Mouse (Mus musculus): ENCODE data around the gene Gstp2.
A peak's percentile ranks its signal among the peaks of the same experiment; 100 is the strongest.

Gstp2 gene

DNA sequence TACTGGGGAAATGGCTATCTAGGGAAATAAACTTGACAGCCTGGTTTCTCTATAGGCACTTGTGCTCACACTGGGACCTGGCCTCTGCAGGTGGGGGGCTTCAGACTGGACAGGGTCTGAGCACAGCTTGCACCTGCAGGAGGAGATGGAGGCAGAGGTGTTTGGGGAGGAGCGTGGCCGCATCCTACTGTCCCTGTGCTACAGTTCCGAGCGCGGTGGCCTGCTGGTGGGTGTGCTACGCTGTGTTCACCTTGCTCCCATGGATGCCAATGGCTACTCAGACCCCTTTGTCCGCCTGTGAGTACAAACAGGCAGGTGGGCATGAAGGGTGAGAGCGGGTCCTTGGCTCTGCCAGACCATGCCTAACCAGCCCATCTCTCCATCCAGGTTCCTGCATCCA, 39.9 kb downstream of the Gstp2 start:
- no peak for DNase-seq (ENCODE audit: low spot score)

- no peak for DNase-seq (ENCODE audit: low spot score)
Measured at GRCm38 (mm10) chr19:4005091-4005490, 40.7 kb downstream of the Gstp2 start.

- no peak for DNase-seq (ENCODE audit: low spot score)
Measured at GRCm38 (mm10) chr19:4004331-4004730, 41.5 kb downstream of the Gstp2 start.

GRCm38 (mm10) chr19:4003641-4004040, 42.2 kb downstream of the Gstp2 start:
- no peak for DNase-seq (ENCODE audit: low spot score)

GRCm38 (mm10) chr19:4003112-4003511, 42.7 kb downstream of the Gstp2 start, which contains the start of gene Doc2g:
Gene Doc2g, plus strand, starts transcription at chr19:4003313.
- DNase-seq (ENCODE audit: low spot score), result no peak

- DNase-seq (ENCODE audit: low spot score), result no peak
Measured at GRCm38 (mm10) chr19:4001752-4002151, 44.1 kb downstream of the Gstp2 start.

- no peak for DNase-seq (ENCODE audit: low spot score)
Measured at GRCm38 (mm10) chr19:4000949-4001525, 44.8 kb downstream of the Gstp2 start.

DNA sequence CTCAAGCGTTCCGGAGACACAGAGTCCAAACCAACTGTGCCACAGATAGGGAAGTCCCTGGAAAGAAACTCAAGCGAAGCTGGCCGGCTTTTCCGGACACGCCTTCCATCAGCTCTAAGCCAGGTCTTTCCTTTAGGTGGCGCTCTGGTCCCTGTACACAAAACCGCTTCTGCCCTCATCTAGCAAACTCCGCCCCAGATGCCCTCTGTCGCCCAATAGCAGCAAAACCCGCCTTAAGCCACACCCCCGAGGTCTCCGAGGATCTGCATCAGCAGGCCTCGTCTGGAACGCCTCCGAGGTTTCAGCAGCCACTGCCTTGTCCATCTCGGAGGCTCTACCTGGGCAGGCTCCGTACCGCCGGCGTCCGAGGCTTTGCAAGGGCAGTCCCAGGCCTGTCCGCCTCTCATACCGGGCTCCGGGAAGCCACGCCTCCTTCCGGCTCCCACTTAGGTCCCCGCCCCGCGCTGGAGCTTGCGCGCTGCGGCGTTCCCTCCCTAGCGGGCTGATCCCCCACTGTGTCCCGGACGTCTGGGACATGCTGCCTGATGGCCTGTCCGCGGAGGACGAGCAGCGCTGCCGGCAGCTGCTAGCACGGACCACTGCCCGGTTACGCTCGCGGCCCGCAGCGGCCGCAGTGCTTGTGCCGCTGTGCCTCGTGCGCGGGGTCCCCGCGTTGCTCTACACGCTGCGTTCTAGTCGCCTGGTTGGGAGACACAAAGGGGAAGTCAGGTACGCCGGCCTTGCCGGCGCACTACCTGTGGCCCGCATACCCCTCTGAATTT, 45.5 kb downstream of the Gstp2 start, which contains the start of the genes Nudt8 and Gm49405:
Gene Nudt8, plus strand, starts transcription at position 462 of the 782 bp plus-strand sequence.
Gene Gm49405, plus strand, starts transcription at position 508 of the 782 bp plus-strand sequence.
- DNase-seq (ENCODE audit: low spot score), result peak; percentile 97

- DNase-seq (ENCODE audit: low spot score), result no peak
Measured at GRCm38 (mm10) chr19:3999121-3999730, 46.6 kb downstream of the Gstp2 start.

DNA sequence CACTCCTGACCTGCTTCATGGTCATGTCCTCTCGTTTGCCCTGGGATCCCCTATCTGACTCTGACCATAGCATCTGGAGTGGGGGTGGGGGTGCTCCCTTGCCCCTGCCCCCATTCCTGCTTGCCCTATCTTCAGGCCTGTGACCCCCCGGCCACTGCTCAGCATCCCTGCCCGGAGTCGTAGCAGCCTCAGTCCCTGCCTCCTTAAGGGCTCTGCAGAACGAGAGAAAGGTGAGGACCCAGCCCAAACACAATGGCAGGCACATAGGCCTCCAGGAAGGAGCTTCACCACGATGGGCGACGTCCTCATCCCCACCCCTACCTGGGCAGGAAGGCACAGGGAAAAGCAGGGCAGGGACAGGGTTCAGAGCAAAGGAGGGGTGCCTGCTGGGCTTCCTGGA, 47.5 kb downstream of the Gstp2 start:
- DNase-seq (ENCODE audit: low spot score), result no peak

- no peak for DNase-seq (ENCODE audit: low spot score)
Measured at GRCm38 (mm10) chr19:3997231-3997630, 48.6 kb downstream of the Gstp2 start.

DNA sequence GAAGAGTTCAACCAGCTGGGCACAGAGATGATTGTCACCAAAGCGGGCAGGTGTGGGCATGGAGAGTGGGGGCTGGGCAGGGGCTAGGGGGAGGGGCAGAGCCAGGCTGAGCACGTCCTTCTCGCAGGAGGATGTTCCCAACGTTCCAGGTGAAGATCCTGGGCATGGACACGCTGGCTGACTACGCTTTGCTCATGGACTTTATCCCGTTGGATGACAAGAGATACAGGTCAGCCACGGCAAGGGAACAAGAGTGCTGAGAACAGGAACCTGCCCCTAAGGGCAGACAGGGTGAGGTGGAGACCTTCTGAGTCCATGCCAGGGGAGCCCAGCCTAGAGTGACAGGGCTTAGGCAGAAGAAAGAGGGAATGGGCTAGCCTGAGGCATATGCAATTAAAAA, 49.1 kb downstream of the Gstp2 start:
- no peak for DNase-seq (ENCODE audit: low spot score)

DNA sequence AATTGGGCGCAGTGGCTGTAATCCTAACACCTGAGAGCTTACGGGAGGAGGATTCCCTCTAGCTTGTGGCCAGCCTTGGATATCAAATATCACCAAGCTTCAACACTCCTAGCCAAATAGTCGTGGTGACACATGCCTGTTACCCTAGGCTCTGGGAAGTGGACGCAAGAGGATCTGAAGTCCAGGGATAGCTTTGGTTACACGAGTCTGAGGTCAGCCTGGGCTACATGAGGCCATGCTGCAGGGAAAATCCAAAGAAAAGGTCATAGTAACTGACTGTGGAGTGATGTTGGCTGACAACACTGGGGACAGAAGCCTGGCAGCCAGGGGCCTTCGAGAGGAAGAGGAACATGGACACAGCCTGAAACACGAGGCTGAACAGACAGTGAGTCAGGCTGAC, 49.7 kb downstream of the Gstp2 start:
- DNase-seq (ENCODE audit: low spot score), result no peak

GRCm38 (mm10) chr19:3995505-3995904, 50.3 kb downstream of the Gstp2 start:
- DNase-seq (ENCODE audit: low spot score), result no peak

DNA sequence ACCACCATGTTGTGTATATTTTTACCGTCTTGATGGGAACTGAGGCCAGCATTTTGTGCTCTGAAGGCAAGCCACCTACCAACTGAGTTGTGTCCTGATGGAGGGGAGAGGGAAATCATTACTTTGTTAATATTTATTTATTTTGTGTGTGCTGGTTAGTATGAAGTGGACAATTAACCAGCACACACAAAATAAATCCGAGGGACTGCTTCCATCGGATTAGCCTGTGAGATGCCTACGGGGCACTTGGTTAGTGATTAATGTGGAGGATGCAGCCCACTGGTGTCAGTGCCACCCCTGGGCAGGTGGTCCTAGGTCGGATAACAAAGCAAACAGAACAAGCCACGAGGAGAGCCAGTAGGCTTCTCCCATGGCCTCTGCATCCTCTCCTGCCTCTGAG, 50.9 kb downstream of the Gstp2 start:
- no peak for DNase-seq (ENCODE audit: low spot score)

DNA sequence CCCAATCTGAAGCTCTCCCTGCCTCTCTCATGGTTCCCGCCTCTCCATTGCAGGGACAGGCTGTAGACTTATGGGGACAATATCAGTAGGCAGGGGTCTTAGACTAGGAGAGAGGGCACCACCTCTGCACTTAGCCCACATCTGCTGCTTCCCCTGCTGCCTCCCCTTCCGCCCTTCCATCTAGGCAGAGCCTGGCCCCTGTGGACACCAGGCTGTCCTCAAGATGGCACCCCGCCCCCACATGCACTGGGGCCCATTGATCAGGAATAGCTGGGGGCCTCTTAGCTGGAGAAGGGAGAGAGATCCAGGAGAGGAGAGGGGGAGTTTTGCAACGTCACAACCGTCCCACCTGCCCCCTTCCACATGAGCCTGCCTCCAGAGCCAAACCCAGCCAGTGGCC, 53.4 kb downstream of the Gstp2 start, which contains the start of gene Tbx10:
Gene Tbx10, plus strand, starts transcription at position 337 of the 400 bp plus-strand sequence.
- DNase-seq (ENCODE audit: low spot score), result no peak

- DNase-seq (ENCODE audit: low spot score), result no peak
Measured at GRCm38 (mm10) chr19:3991966-3992365, 53.9 kb downstream of the Gstp2 start.

DNA sequence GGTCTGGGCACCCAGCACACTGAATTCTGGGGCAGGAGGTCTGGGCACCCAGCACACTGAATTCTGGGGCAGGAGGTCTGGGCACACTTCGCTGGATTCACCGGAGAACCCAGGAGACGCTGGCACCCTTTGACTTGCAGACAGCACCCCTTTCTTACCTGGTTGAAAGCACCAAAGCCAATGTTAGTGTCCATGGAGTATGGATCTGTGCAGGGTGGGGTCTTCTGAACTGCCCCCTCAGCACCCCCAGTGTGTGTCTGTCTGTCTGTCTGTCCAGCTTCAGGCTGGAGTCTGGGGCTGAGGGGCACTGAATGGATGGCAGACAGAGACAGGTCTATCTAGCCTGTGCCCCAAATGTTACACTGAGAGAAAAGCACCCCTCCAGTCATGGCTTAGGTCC, 54.3 kb downstream of the Gstp2 start:
- DNase-seq (ENCODE audit: low spot score), result no peak

DNA sequence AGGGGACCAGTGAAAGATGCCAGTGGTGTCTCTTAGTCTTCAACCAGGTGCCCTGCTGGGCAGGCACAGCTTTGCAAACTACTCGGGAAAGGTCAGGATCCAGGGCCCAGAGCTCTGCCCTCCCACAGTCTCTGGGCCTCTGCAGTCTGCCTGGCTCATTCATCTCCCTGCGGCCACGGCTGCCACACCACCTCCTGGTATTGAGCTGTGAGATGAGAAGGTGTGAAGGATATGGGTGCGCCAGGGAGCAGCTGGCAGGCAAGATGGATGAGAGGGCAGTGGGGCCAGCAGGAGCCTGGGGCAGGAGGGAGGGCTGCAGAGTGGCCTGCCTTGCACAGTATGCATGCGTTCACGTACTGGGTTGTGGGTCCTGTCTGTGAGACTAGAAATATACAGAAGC, 55.0 kb downstream of the Gstp2 start:
- no peak for DNase-seq (ENCODE audit: low spot score)

Measured in spleen, adult 12 weeks (tissue).